8 mouse cellular contexts compared by ENCODE assay signal in genomic region chr12:99716038-99716610, GRCm38 (mm10).
DNase-seq lines count a peak whose midpoint lies in the region; ATAC-seq lines count a peak whose summit lies in the region.

No protein-coding gene starts in this region.

- peak; percentile 19 for DNase-seq in MN1 (ENCODE audit: low spot score)
- DNase-seq in adrenal gland, postnatal 10 days = peak; percentile 78
- DNase-seq in gastrocnemius, adult 8-10 months (ENCODE audit: low spot score in 2 of 2) = peak; percentile 70 to 80
- DNase-seq in kidney, postnatal 4 days = peak; percentile 14
- DNase-seq in spleen, postnatal 14 days (ENCODE audit: low spot score in 2 of 2) = no peak
- no peak for DNase-seq in spleen, postnatal 10 days (ENCODE audit: low spot score in 2 of 2)
- no peak for DNase-seq in lung, postnatal 14 days

- ATAC-seq in activated CD4-positive, CD25-positive, alpha-beta regulatory T cell, adult 4 months = no peak

Comparison
In these comparisons a context has a peak if more than half of its experiments do, and no peak if none do; other contexts are left out.
1. DNase-seq: peak in MN1 (single experiment), adrenal gland, postnatal 10 days (single experiment), gastrocnemius, adult 8-10 months (2 of 2) and kidney, postnatal 4 days (2 of 2); none in spleen, postnatal 14 days (0 of 2), spleen, postnatal 10 days (0 of 2) and lung, postnatal 14 days (single experiment).